Mouse (Mus musculus) naive thymus-derived CD4-positive, alpha-beta T cell, adult 2 months (primary cell): Measurements from ENCODE around the gene Mip.
"Not testable (repeated sequence)": the region's sequence is repeated elsewhere in the genome, so short reads cannot be mapped to it uniquely, and the experiment has no call there.

Experiments
- DNase-seq: peaks from one replicate; pipeline ENCODE4 v3.0.0-alpha.2; 2011; ENCODE audit warnings: low read depth

The Mip gene

DNA sequence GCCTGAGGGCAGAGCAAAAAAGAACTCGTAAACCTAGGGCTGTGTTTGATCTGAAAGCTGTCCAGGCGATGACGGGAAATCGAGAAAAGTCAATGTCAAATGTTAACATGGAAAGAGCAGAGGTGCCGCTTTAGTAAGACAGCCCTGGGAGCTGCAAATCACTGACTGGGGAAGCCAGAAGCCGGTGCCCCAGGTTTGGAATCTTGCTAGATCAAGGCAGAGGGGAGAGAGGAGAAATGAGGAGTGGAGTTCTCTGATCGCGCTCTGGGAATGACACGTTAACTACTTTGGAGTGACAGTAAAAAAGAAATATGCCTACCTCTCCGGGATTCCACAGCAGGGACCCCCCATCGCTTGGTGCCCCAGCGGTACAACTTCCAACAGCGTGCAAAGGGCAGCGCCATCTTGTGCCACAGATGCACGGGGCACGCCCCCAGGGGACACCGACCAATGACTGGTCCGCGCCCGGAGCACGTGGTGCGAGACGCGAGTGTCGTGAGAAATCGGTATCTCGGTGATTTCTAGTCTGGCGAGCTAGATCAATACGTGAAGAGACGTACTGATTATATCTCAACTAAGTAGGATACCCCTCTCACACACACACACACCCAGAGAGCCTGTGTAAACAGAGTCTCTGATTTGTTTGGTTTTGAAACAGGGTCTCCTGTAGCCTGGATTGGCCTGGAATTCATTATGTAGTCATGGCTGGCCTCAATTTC lies 14.1 kb upstream of the Mip start, which contains the start of gene Spryd4:
Spryd4 (minus strand) TSS at position 418 of the 719 bp plus-strand sequence.
- DNase-seq: peak; percentile 92

DNA sequence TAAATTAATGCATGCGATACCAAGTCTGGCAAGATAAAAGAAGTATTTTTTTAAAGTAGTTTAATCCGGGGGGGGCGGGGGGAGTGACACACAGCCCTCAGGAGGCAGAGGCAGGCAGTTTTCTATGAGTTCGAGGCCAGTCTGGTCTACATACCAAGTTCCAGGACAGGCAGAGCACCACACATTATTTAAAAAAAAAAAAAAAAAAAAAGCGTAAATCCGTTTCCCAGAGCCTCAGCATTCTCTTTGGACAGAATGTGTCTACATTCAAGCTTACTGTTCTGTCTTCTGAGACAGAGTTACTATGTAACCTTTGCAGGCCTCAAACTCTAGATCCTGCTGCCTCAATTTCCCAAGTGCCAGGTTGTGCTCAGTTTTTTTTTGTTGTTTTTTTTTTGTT lies 13.5 kb upstream of the Mip start:
- DNase-seq: no peak

DNA sequence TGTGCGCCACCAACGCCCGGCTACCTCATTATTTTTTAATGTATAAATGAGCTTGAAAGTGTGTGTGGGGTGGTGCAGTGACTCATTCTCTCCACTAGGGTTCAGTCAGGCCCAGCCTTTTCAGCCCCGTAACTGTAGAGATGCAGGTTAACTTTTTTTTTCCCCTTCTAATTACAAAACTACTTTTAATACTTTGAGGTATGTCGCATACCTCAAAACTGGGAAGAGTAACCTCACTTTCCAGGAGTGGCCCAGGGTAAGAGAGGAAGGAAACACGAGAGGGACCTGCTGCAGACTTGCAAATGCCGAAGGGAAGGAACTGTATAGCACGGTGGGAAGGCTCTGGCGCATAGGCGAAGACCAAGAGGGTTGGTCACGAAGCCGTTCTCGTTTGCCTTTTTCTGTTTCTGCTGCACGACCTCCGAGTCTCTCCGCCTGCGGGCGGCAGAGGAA lies 12.7 kb upstream of the Mip start:
- peak; percentile 88 for DNase-seq

DNA sequence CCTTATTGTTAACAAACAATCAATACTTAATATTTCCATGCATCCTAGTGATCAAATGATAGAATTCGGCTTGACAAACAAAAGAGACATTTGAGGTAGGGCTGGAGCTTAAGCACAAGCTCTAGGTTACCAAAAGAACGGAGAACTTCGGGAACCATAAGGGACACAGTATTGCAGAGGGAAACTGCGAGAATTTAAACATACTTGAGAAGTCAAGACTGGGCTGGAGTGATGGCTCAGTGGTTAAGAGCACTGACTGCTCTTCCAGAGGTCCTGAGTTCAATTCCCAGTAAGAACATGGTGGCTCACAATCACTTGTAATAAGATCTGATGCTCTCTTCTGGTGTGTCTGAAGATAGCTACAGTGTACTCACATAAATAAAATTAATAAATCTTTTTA lies 11.5 kb upstream of the Mip start:
- DNase-seq: not testable (repeated sequence)

DNA sequence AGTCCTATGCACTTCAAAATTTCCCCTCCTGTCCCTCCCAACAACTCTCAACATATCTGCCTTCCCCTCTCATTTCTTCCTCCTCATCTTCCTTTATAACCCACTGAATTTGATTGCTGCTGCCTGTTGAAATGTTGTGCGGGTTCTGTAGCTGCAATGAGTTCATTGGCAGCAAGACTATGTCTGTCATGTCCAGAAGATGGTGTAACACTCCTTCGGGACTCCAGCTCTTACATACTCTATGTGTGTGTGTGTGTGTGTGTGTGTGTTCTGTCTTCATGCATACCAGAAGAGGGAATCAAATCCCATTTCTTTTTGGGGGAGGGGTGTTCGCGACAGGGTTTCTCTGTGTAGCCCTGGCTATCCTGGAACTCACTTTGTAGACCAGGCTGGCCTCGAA lies 10.7 kb upstream of the Mip start:
- DNase-seq: no peak

DNA sequence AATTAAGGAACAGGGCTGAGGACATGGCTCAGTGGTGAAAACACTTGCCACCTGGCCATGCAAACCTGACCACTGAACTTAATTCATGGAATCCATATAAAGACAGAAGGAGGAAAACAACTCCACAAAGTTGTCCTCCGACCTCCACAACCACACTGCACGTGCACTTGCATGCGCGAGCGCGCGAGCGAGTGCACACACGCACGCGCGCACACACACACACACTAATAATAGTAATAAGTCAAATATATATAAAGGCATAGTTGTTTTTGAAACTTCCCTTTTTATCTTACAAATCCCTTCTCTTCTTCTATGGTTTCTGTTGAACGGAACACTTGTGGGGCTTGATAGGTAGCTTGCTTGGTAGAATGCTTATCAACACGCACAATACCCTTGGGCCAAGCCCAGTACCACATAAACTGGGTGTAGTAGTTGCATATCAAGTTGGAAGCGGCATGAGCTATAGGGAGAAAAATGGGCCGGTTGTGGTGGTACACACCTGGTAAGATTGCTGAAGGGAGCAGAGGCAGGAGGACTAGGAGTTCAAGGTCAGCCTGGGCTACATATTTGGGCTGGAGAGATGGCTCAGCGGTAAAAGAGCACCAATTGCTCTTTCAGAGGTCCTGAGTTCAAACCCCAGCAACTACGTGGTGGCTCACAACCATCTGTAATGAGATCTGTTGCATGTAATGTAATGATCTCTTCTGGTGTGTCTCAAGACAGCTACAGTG lies 7.1 kb upstream of the Mip start:
- DNase-seq: no peak

DNA sequence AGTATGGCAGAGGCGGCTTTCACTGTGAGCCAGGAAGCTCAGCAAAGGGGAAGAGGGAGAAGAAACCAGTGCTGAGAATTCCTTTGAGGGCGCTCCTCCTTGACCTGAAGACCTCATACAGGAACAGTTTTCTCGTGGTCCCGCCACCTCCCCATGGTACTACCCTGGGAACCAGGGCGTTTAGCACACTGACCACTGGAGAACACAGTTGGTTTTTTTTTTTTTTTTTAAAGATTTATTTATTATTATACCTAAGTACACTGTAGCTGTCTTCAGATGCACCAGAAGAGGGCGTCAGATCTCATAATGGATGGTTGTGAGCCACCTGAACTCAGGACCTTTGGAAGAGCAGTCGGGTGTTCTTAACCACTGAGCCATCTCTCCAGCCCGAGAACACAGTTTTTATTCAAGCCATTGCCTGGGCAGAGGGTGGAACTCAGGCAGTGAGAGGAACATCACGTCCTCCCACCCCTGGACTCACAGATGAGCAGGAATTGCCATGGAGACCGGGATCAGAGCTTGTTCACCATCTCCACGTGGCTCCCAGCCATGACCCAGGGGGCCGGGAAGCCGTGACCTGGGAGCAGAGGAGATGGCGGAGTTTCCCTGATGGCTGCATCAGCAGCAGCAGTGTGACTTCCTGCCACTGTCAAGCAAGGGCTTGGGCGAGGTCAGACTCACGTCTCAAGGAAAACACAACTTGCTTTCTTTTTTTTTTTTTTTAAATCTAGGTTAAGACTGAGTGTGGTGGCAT lies 3.9 kb upstream of the Mip start:
- peak; percentile 61 for DNase-seq

DNA sequence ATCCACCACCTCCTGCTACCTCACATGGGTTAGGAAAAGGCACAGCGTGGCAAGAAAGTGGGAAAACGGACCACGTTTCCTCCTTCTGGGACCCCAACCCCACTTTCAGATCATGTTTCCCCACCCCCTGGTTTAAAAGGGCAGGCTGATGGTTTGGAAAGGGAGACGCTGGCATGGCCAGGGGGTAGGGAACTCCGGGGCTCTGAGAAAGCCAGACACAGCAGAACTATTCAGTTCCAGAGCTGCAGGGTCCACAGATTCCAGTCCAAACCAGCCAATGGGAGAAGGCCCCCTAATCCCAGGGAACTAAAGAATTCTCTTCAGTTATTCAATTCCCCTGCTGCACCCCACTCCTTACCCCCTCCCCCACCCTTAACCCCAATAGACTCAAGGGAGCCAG lies 574 bp upstream of the Mip start:
- DNase-seq: no peak

DNA sequence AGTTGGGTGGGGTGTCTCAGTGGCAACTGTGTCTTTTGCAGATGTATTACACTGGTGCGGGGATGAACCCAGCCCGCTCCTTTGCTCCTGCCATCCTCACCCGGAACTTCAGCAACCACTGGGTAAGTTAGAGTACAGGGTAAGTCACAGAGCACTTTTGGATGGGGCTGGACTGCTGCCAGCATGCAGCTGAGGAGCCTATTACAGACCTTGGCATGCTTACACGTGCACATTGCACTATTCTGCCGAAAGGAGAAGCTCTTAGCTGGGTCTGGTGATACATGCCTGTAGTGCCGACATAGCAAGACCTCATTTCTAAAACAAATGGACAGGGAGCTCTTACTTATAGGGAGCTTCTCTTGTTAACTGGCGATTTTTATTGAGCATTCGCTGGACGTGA lies 2.0 kb downstream of the Mip start:
- DNase-seq: no peak

DNA sequence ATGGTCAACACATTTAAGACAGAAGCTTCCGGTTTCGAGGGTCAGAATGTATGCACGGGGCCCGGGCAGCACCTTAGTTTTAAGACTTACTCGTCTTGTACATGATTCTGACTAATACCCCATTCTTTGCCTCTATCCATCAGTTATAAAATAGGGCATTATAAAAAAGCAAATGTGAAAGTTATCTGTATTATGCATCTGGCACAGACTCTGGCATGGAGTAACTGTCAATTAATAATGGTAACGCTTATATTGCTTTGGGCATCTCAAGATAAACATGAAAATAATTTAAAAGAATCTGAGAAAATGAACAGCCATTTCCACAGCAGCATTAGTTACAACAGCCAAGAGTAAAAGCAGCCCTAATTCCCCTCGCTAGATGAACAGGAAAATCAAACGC lies 2.4 kb downstream of the Mip start:
- DNase-seq: no peak

DNA sequence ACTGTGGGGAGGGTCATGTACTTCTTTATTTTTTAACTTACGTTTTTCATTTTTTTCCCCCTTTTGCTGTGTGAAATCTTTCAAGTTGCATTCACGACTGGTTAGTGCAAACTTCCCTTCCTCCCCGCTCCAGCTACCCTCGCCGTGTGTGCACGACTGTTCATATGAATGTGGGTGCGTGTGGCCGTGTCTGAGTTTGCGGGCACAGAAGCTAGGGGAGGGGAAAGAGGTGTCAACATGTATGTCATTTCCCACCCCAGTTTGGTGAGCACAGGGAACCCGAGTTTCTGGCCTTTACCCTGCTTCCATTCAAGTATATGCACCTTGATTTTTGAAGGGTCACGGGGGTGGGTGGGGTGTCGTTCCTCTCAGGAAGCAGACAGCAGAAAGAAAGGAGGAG lies 4.9 kb downstream of the Mip start:
- DNase-seq: peak; percentile 60

DNA sequence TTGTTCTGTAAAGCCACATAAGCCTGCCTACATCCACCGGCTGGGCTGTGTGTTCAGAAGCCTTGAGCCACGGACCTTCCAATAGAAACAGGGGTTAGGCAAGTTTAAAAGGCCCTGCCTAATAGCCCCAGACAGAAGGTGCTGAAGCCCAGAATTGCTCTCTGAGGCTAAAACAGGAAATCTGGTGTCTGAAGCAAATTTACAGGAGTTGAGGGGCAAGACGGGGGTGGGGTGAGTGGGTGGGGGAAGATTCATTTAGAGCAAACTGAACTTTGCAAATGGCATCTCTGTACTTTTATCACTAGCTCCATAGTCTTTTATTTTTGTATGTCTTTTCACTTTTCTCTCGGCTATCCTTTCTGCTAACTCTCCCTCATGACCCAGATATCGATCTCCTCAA lies 5.5 kb downstream of the Mip start:
- no peak for DNase-seq

DNA sequence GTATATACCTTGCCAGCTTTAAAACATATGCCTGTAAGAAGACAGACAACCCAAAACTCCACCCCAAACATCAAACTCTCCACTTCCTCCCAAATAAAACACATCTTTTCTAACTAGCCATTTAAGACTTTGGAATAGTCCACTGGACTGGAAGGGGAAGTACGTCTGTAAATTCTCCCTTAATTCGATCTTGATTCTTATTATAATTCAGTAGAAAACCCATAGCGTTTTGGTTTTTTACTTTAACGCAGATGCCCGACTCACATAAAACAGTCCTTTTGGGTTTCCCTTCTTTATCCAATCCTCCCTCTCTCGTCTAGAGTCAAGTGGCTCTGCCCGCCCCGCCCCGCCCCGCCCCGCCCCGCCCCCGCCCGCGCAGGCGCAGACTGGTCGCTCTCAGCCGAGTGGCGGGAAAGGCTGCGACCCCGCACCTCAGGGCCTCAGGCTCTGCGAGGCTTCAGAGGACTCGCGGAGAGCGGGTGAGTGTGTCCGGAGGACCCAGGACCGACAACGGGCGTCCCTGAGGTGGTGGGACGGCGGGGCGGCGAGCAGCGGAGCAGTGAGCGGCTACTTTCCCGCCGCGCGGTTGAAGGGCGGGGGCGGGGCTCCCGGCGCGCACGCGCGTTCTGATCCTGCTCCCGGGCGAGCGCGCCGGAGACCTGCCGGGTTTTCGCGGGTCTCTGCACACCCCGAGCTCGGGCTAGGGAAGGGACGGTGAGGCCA lies 6.2 kb downstream of the Mip start, which contains the start of gene Timeless:
Timeless (plus strand) TSS at position 369 of the 723 bp plus-strand sequence.
- DNase-seq: peak; percentile 94

DNA sequence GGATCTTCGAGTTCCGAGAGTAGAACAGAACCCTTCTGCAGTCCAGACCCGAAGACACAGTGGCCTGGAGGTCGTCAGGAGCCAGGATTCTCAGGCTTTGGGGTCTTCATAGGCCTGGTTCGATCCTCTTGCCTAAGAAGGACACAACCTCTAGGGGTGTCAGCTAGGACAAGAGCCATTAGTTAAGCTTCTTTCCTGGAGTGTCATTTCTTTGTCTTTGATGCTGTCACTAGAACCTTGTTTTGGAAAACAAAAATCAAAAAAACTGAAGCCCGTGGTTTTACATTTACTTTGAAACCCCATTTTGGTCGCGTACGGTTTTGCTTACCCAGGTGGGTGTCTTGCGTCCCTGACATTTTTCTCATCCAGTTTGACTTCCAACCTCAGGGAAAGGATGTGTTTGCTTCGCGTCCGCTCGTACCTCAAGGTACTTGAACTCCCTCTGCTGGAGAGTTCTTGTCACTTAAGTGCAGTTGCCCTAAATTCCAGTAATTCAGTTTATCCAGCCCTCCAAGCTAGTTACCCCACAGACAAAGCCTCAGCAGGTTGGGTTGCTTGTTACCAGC lies 6.9 kb downstream of the Mip start:
- DNase-seq: peak; percentile 88

DNA sequence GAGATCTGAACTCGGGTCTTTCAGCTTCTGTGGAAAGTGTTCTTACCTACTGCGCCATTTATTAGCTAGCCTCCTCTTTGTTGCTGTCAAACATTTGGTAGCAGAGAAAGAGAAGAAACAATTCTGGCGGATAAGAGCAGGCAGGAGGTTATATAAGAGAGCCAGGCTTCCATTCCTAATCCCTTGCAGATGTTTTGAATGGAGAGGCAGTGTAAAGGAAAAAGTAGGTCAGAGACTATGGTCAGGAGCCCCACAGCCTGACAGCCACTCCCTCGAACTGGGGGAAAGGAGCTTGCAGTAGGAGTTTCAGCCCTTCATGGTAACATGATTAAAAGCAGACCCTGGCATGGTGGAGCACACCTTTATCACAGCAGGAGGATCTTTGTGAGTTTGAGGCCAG lies 10.7 kb downstream of the Mip start:
- no peak for DNase-seq

DNA sequence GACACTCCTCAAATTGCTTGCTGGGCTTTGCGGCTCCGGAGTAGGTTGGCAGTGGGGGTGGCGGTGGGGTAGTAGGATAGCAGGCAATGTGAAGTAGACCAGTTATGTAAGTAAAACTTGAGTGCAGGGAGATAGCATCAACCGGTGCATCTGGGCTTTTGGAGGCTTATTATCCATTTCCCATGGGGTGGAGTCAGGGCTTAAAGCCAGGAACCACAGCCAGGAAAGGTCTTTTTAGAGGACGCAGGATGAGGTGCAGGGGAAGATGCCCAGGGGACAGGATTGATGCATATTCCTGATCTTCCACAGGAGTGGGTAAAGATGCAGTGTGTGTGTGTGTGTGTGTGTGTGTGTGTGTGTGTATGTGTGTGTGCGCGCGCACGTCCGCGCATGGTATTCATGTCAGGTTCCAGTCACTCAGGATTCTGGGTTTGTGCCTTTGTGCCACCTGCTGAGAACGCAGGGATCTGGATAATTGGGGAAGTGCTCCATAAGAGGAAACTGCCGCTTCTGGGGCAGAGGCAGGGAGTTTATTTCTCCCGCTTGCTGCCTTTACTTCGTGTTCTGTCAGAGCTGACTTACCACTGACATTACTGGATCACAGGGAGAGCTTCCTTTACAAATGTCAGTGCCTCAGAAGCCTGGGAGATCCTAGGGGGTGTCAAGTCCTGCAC lies 12.3 kb downstream of the Mip start:
- DNase-seq: no peak

DNA sequence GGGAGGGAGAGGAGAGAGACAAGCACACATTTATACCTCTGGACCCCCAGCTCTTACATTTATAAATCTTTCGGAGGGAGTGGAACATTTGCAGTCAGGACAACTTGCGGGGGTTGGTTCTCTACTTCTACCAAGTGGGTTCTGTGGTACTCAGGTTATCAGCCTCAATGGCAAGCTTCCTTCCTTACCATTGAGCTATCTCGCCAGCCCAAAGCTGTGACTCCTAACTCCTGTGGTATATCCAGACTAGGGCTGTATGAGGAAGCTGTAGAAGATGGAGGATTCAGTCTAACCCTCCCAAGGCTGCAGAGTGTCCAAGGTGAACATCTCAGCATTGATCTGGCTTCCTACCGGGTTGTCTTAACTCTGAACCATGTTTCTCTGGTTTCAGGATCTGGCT lies 13.5 kb downstream of the Mip start:
- DNase-seq: no peak

DNA sequence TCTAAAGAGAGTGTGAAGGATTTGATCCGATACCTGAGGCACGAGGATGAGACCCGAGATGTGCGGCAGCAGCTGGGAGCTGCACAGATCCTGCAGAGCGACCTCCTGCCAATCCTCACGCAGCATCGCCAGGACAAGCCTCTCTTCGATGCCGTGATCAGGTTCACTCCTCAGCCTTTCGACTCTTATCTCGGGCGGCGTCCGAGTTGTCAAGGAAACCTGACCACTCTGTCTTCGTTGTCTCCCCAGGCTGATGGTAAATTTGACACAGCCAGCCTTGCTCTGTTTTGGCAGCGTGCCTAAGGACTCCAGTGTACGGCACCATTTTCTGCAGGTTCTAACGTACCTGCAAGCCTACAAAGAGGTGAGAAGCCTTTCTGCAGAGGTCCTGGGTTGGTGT lies 14.5 kb downstream of the Mip start:
- DNase-seq: no peak

DNA sequence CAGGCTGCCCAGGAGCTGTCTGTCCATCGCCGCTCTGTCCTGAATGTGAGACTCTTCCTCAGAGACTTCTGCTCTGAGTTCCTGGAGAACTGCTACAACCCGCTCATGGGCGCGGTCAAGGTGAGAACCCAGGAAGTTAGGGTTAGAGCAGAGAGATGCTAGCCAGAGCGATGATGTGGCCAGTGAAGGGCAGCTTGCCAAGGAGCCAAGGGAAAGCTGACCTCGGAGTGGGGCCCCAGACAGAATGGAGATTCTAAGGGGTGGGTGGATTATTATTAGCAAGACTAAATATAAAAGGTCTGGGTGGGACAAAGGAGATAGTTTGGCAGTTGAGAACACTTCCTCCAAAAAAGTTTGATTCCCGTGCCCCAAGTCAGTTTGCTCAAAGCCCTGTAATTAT lies 17.6 kb downstream of the Mip start:
- no peak for DNase-seq

DNA sequence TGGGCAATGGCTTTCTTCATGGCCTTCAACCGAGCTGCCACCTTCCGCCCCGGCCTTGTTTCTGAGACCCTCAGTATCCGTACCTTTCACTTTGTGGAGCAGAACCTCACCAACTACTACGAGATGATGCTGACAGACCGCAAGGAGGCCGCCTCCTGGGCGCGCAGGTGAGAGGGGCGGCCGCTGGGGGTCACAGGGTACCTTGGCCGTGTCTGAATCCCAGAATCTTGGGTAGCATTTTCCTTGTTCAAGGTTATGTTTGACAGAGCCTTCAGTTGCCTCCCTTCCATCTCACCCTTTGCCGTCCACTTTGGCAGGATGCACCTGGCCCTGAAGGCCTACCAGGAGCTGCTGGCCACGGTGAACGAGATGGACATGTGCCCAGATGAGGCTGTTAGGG lies 18.5 kb downstream of the Mip start:
- DNase-seq: no peak

DNA sequence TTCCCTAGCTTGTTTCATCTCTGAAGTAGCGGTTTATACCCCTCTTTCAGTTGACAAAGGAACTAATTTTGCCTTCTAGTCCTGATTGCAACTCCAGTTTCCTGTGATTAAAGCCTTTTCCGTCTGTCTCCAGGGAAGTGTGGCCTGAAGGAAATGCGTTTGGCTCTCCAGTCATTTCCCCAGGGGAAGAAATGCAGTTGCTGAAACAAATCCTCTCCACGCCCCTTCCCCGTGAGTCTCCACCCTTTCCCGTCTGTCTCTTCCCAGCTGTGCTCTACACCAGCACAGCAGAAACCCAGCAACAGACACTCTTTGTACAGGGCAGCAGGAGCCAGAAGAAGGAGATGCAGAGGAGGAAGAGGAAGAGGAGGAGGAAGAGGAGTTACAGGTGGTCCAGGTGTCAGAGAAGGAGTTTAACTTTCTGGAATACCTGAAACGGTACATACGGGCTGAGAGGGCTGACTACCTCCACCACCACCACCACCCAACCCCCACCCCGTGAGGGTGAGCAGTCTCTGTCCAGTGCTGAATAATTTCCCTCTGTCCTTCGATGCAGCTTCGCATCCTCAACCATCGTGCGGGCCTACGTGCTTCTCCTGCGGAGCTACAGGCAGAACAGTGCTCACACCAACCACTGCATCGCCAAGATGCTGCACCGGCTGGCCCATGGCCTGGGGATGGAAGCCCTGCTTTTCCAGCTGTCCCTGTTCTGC lies 21.5 kb downstream of the Mip start:
- DNase-seq: no peak
